Mouse (Mus musculus) liver, embryonic 11.5 days (tissue): ENCODE data around the gene Mrpl20. TPM values are rescaled to one million over a fixed set of nuclear protein-coding genes. Genes with fewer than 3 reads are reported as not detected.
A peak's percentile ranks its signal among the peaks of the same experiment; 100 is the strongest.

Source experiments
- ATAC-seq: fragments of 200-750 bp; cut with Nextera tagmentation; replicated peaks from 2 replicates; pipeline ENCODE4 v1.8.0; 2017; ENCODE audit warnings: moderate number of reproducible peaks, mild to moderate bottlenecking, moderate TSS enrichment, moderate library complexity; ENCODE audit not compliant: low FRiP score
- DNase-seq: peaks from one replicate; pipeline ENCODE4 v3.0.0-alpha.2; 2017; ENCODE audit warnings: low spot score
- H3K27ac ChIP-seq: fragments of 300-500 bp; sonication (generic); 2 replicates; pipeline ENCODE4 v1.5.1; 2014; ENCODE audit warnings: mild to moderate bottlenecking, low read depth, low read length, control low read depth
- H3K27me3 ChIP-seq: fragments of 300-500 bp; sonication (generic); replicated peaks from 2 replicates; pipeline ENCODE4 v1.6.1; 2014; ENCODE audit warnings: low read length, mixed read lengths; ENCODE audit not compliant: control insufficient read depth, insufficient read depth
- H3K36me3 ChIP-seq: fragments of 300-500 bp; sonication (generic); 2 replicates; pipeline ENCODE4 v1.6.1; 2014; ENCODE audit warnings: mild to moderate bottlenecking, low read length, moderate library complexity, mixed read lengths; ENCODE audit not compliant: control insufficient read depth, insufficient read depth
- H3K4me1 ChIP-seq: fragments of 300-500 bp; sonication (generic); replicated peaks from 2 replicates; pipeline ENCODE4 v1.6.1; 2014; ENCODE audit warnings: low read length, mixed read lengths; ENCODE audit not compliant: control insufficient read depth, insufficient read depth
- H3K4me2 ChIP-seq: fragments of 300-500 bp; sonication (generic); 2 replicates; pipeline ENCODE4 v1.6.1; 2014; ENCODE audit warnings: mild to moderate bottlenecking, control low read depth, moderate library complexity
- H3K4me3 ChIP-seq: fragments of 300-500 bp; sonication (generic); 2 replicates; pipeline ENCODE4 v1.5.1; 2014; ENCODE audit warnings: low read depth, low read length, control low read depth
- H3K9ac ChIP-seq: fragments of 300-500 bp; sonication (generic); 2 replicates; pipeline ENCODE4 v1.6.1; 2014; ENCODE audit warnings: low read depth, low read length, control low read depth
- H3K9me3 ChIP-seq: fragments of 300-500 bp; sonication (generic); 2 replicates; pipeline ENCODE4 v1.6.1; 2016; ENCODE audit warnings: low read length, inconsistent platforms, mixed read lengths; ENCODE audit not compliant: control insufficient read depth
- WGBS: fragments of 180-500 bp; shearing (Covaris S2); extraction: QIAGEN DNeasy Blood & Tissue Kit; methylation state at CpG from one replicate; pipeline ENCODE4 v1.1.7; 2014; 5-methylcytosine and 5-hydroxymethylcytosine counted together
- polyA plus RNA-seq: library from polyadenylated mRNA; unstranded; fragments of >200 nt; fragmentation: Nextera tagmentation; extraction: Ambion mirVana; gene quantifications from 2 replicates; pipeline ENCODE4 v1.2.1, GENCODE M21; 2014

Gene Mrpl20
- 312 and 326 TPM in 2 replicates for polyA plus RNA-seq

- Histone ChIP-seq H3K4me1 (peaks cover 15% of the 10 kb centered on the region), H3K4me2 (peak within 1 kb of the TSS; percentile 80), H3K9me3 (no peaks in the 10 kb centered on the region), H3K4me3 (peak within 1 kb of the TSS; percentile 73), H3K36me3 (peaks cover 15% of the 10 kb centered on the region), H3K27ac (peak within 1 kb of the TSS; percentile 20; the same call in 1 of the 2 replicates), H3K27me3 (no peaks in the 10 kb centered on the region), H3K9ac (peak within 1 kb of the TSS; percentile 77)
- DNase-seq (peak; percentile 52), ATAC-seq (peak; percentile 66)
- whole genome bisulfite sequencing, result 7% methylated on average over 12 of the region's 12 CpGs
These were observed at the start of gene Mrpl20 for GRCm38 (mm10) chr4:155802741-155803339. TSS of gene Mrpl20 (plus strand) at chr4:155802878.

DNA sequence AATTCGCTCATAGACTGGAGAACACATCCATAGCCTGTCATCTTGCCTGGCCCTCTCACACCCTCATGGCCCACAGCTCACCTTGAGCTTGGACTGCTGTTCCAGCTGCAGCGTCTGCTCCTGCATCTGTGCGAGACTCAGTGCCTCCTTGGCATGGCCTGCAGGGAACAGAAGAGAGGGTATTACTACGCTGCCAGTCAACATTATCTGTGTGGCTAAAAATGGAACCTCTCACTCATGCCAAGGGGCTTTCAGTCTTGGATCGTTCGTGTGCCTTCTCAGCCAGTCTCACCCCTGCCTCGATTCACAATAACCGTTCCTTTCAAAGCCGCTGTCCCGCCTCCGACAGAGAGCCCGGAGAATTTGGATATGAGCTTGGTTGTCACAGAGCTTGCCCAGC is 45.7 kb upstream of the Mrpl20 start:
- WGBS, result 93% methylated on average over 12 of the region's 12 CpGs
- H3K9ac ChIP-seq, result no peak overlapping the region
- no peak overlapping the region for H3K27ac ChIP-seq
- peaks cover 18% of the 10 kb centered on the region for H3K4me1 ChIP-seq
- no peak overlapping the region for H3K4me3 ChIP-seq
- no peak for ATAC-seq
- no peaks in the 10 kb centered on the region for H3K9me3 ChIP-seq
- no peak overlapping the region for H3K4me2 ChIP-seq
- peaks cover 40% of the 10 kb centered on the region for H3K36me3 ChIP-seq
- DNase-seq, result no peak
- H3K27me3 ChIP-seq, result no peaks in the 10 kb centered on the region

GRCm38 (mm10) chr4:155759862-155760612 is 42.6 kb upstream of the Mrpl20 start:
- 2% methylated on average over 10 of the region's 10 CpGs for WGBS
- Histone ChIP-seq H3K36me3 (peaks cover 18% of the 10 kb centered on the region), H3K9ac (peak overlapping the region; percentile 87), H3K4me1 (peaks cover 18% of the 10 kb centered on the region), H3K27me3 (no peaks in the 10 kb centered on the region), H3K4me2 (peak overlapping the region; percentile 97), H3K9me3 (no peaks in the 10 kb centered on the region), H3K4me3 (peak overlapping the region; percentile 83), H3K27ac (0 out of 2 replicates have a peak overlapping the region, but pooled peaks have one; percentile 43)
- DNase-seq (no peak), ATAC-seq (peak; percentile 30)

DNA sequence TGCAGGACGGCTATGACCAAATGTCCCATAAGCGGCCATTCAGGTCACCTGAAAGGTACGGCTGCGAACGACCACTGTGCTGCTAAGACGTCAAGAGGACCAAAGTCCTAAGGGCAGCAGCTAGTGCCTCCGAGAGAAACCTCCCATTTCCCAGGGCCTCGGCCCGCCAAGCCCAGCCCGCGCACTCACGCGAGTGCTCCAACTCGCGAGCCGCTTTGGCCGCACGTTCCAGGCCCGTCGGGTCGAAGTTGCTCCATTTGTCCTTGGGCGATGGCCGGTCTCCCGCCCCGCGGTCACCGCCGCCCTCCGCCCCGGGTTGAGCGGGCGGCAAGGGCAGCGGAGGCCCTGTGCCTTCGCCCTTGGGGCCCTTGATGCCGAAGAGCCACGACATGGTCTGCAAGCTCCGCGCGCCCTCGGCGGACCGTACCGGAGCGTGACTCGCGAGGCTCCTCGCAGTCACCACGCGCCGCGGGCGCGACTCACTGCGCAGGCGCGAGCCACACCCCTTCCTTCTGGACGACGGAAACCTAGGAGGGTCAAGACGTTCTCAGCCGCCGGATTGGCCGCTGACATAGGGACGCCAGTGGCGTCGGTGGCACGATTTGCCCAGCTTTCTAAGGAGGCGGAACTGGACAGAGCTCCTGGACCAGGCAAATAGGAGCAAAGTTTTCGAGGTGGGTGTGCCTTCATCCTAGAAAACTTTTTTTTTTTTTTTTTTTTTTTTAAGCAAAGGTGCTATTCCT is 41.9 kb upstream of the Mrpl20 start, which contains the start of gene Atad3a:
Gene Atad3a (minus strand): TSS at position 481 of the 743 bp plus-strand sequence.
- Histone ChIP-seq H3K9ac (peak within 1 kb of the TSS; percentile 87), H3K27me3 (no peaks in the 10 kb centered on the region), H3K4me1 (peaks cover 18% of the 10 kb centered on the region), H3K9me3 (no peaks in the 10 kb centered on the region), H3K4me2 (peak within 1 kb of the TSS; percentile 97), H3K4me3 (peak within 1 kb of the TSS; percentile 83), H3K27ac (peak within 1 kb of the TSS; percentile 43; the same call in 1 of the 2 replicates), H3K36me3 (peaks cover 11% of the 10 kb centered on the region)
- DNase-seq (peak; percentile 94), ATAC-seq (peak; percentile 96)
- under 1% methylated on average over 61 of the region's 68 CpGs for WGBS

DNA sequence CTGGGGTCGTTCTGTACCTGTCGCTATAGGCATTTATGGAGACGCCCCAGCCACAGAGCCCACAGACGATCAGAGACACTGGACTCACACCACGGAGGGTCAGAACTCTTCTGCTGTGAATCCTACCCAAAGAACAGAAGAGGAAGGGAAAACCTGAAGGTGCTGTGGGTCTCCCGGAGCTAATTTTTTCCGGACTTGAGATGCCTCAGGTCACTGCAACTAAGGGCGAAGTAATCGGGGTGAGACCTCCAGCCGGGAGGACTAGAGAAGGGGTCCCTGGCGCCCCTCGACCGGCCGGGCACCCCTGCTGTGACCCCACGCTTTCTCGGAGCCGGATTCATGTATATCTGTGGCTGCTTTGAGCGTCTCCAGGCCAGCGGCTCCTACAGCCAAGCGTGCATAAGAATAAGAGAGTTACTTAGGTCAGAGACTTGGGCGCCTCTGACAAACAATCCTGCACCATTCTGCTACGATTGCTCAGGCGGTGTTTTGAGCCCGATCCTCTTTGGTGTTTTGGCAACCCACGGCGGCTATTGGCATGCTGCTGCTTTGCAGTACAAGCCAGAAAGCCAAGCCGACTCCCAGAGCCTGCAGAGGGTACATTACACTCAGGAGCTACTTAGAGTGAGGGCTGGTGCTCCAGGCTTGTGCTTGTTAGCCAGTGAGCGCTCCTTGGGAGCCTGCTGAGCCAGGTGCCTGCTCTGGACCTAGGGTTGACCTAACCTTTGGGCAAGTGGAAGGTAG is 41.1 kb upstream of the Mrpl20 start:
- Histone ChIP-seq H3K27me3 (no peaks in the 10 kb centered on the region), H3K9me3 (no peaks in the 10 kb centered on the region), H3K27ac (no peak overlapping the region), H3K4me3 (peak overlapping the region; percentile 83), H3K9ac (peak overlapping the region; percentile 87), H3K36me3 (peaks cover 5% of the 10 kb centered on the region), H3K4me1 (peaks cover 18% of the 10 kb centered on the region), H3K4me2 (peak overlapping the region; percentile 97)
- no peak for DNase-seq
- 3% methylated on average over 28 of the region's 28 CpGs for WGBS
- peak; percentile 1; the same call in 1 of the 2 replicates for ATAC-seq

DNA sequence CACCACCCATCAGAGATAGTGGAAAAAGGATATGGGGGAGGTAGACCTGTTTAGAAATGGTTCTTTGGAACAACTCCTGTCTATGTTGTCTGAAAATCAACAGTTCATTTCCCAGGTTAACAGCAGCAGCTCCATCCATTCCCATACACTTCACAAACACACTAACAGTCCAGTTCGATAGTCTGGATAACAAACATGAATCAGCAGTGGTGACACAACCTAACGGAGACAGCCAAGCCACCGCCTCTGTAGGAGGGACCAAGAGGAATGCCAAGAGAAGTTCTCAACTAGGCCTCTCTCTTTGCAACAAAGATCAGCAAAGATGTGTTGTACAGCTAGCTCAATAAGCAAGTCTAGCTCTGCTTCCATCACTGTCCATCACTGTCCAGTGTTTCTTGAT is 40.3 kb upstream of the Mrpl20 start:
- Histone ChIP-seq H3K4me2 (peak overlapping the region; percentile 97), H3K4me1 (peaks cover 18% of the 10 kb centered on the region), H3K4me3 (no peak overlapping the region), H3K27ac (no peak overlapping the region), H3K9me3 (no peaks in the 10 kb centered on the region), H3K9ac (no peak overlapping the region), H3K36me3 (peaks cover under 1% of the 10 kb centered on the region), H3K27me3 (no peaks in the 10 kb centered on the region)
- WGBS, result 74% methylated on average over 3 of the region's 3 CpGs
- no peak for ATAC-seq
- no peak for DNase-seq

DNA sequence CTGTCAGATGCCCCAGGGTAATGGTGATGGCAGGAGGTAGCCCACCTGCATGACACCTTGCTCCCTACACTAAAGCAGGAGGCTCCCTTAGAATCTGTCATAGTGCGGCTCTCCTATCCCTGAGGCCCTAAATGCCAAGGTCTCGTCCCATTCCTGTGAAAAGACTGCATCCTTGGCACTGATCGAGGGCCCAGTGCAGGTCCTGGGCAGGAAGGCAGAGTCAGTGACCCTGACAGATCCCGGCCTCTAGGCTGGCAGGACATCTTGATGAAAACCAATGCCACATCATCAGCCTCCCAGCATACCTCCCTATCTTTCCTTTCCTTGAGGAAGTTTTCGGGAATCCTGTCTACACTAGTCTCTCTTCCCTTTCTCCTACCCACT is 33.2 kb upstream of the Mrpl20 start:
- Histone ChIP-seq H3K36me3 (no peaks in the 10 kb centered on the region), H3K27ac (no peak overlapping the region), H3K9ac (peak overlapping the region; percentile 79), H3K4me2 (peak overlapping the region; percentile 78), H3K4me3 (peak overlapping the region; percentile 61), H3K27me3 (peaks cover 25% of the 10 kb centered on the region), H3K9me3 (no peaks in the 10 kb centered on the region), H3K4me1 (peaks cover 15% of the 10 kb centered on the region)
- ATAC-seq, result no peak
- no peak for DNase-seq
- WGBS, result 56% methylated on average over 5 of the region's 5 CpGs
